Mouse (Mus musculus): ENCODE measurements around the gene Olfr435. TPM values are rescaled to one million over a fixed set of nuclear protein-coding genes. Genes with fewer than 3 reads are reported as not detected.

The Olfr435 gene
- polyA plus RNA-seq (2015; fragmentation: Nextera tagmentation; extraction: Ambion mirVana), result not detected in 2 replicates

DNA sequence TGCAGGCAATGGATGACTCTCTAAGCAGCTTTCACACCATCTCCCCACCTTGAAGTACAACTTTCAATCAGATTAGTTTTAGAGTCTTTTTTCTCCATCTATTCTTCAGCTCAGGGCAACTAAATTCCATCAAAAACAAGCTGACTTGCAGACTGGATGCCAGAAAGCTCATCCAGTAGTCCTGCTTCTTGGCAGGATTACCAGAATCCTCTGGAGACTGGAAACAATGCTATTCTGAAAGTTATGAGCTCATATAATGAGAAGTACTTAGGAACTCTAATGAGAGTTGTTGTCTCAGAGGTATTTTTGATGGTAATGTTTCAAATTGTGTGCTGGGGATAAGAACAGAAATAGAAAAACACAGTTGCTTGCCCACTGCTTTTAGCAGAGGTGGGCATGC lies at the start of gene Olfr435:
Gene Olfr435 (plus strand): TSS at position 366 of the 400 bp plus-strand sequence.
- Histone ChIP-seq H3K4me1 (replicated peaks; ENCODE audit: control insufficient read depth, insufficient read depth, low read length) (0 out of 2 replicates have a peak, but pooled peaks cover 2% of the 10 kb centered on the region), H3K27me3 (ENCODE audit: control insufficient read depth, insufficient read depth, low read depth, low read length) (no peaks in the 10 kb centered on the region), H3K9ac (ENCODE audit: low read length) (no peak within 1 kb of the TSS), H3K4me3 (ENCODE audit: low read length) (no peak within 1 kb of the TSS), H3K27ac (ENCODE audit: low read length) (0 out of 2 replicates have a peak within 1 kb of the TSS, but pooled peaks have one; percentile 22), H3K9me3 (ENCODE audit: control insufficient read depth, low read length) (no peaks in the 10 kb centered on the region), H3K36me3 (ENCODE audit: control insufficient read depth, insufficient read depth, low read length) (no peaks in the 10 kb centered on the region), H3K4me2 (ENCODE audit: low read depth, low read length) (no peak within 1 kb of the TSS)
- ATAC-seq (ENCODE audit: low read depth), result no peak

GRCm38 (mm10) chr6:43159502-43159901 lies 37.4 kb upstream of the Olfr435 start:
- no peak overlapping the region for H3K4me3 ChIP-seq (ENCODE audit: low read length)
- H3K9me3 ChIP-seq (ENCODE audit: control insufficient read depth, low read length), result no peaks in the 10 kb centered on the region
- ATAC-seq (ENCODE audit: low read depth), result no peak
- no peaks in the 10 kb centered on the region for H3K4me1 ChIP-seq (replicated peaks; ENCODE audit: control insufficient read depth, insufficient read depth, low read length)
- H3K36me3 ChIP-seq (ENCODE audit: control insufficient read depth, insufficient read depth, low read length), result no peaks in the 10 kb centered on the region
- H3K9ac ChIP-seq (ENCODE audit: low read length), result no peak overlapping the region
- no peaks in the 10 kb centered on the region for H3K27me3 ChIP-seq (ENCODE audit: control insufficient read depth, insufficient read depth, low read depth, low read length)
- no peak overlapping the region for H3K27ac ChIP-seq (ENCODE audit: low read length)
- no peak overlapping the region for H3K4me2 ChIP-seq (ENCODE audit: low read depth, low read length)
- WGBS, result 49% methylated on average over 1 of the region's 1 CpGs

DNA sequence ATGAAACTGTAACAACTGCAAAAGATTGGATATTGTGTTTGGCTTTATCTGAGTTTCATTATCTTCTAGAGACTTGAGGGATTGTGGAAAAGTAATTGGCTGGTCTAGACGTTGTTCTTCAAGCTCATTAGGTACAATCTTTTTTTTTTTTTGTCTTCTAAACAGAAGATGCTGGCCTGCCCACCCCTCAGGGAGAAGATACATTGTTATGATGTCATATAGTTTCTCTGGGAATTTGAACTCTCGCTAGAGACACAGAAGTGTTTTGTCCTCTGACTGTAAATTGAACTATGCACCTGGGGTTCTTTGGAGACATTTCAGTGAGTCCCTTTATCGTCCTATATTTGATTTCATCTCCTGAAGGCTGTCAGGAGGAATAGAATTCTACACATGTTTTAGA lies 34.0 kb upstream of the Olfr435 start, which contains the start of gene Olfr437:
Gene Olfr437 (plus strand): TSS at position 301 of the 400 bp plus-strand sequence.
- no peaks in the 10 kb centered on the region for H3K9me3 ChIP-seq (ENCODE audit: control insufficient read depth, low read length)
- no peaks in the 10 kb centered on the region for H3K4me1 ChIP-seq (replicated peaks; ENCODE audit: control insufficient read depth, insufficient read depth, low read length)
- H3K9ac ChIP-seq (ENCODE audit: low read length), result no peak within 1 kb of the TSS
- no peaks in the 10 kb centered on the region for H3K36me3 ChIP-seq (ENCODE audit: control insufficient read depth, insufficient read depth, low read length)
- H3K27ac ChIP-seq (ENCODE audit: low read length), result no peak within 1 kb of the TSS
- no peaks in the 10 kb centered on the region for H3K27me3 ChIP-seq (ENCODE audit: control insufficient read depth, insufficient read depth, low read depth, low read length)
- 61% methylated on average over 3 of the region's 3 CpGs for WGBS
- H3K4me2 ChIP-seq (ENCODE audit: low read depth, low read length), result no peak within 1 kb of the TSS
- ATAC-seq (ENCODE audit: low read depth), result no peak
- no peak within 1 kb of the TSS for H3K4me3 ChIP-seq (ENCODE audit: low read length)

DNA sequence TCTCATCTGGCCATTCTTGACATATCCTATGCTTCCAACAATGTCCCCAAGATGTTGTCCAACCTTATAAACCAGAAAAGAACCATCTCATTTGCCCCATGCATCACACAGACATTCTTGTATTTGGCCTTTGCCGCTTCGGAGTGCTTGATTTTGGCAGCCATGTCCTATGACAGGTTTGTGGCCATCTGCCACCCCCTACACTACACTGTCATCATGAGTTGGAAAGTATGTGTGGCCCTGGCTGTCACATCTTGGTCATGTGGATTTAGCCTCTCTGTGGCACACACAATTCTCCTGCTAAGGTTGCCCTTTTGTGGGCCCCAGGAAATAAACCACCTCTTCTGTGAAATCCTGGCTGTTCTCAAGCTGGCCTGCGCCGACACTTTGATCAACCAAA lies 29.7 kb upstream of the Olfr435 start:
- H3K27ac ChIP-seq (ENCODE audit: low read length), result no peak overlapping the region
- no peaks in the 10 kb centered on the region for H3K27me3 ChIP-seq (ENCODE audit: control insufficient read depth, insufficient read depth, low read depth, low read length)
- no peak overlapping the region for H3K4me2 ChIP-seq (ENCODE audit: low read depth, low read length)
- no peaks in the 10 kb centered on the region for H3K4me1 ChIP-seq (replicated peaks; ENCODE audit: control insufficient read depth, insufficient read depth, low read length)
- no peak overlapping the region for H3K4me3 ChIP-seq (ENCODE audit: low read length)
- H3K9ac ChIP-seq (ENCODE audit: low read length), result no peak overlapping the region
- H3K9me3 ChIP-seq (ENCODE audit: control insufficient read depth, low read length), result no peaks in the 10 kb centered on the region
- no peak for ATAC-seq (ENCODE audit: low read depth)
- H3K36me3 ChIP-seq (ENCODE audit: control insufficient read depth, insufficient read depth, low read length), result no peaks in the 10 kb centered on the region
- WGBS, result 85% methylated on average over 4 of the region's 4 CpGs

DNA sequence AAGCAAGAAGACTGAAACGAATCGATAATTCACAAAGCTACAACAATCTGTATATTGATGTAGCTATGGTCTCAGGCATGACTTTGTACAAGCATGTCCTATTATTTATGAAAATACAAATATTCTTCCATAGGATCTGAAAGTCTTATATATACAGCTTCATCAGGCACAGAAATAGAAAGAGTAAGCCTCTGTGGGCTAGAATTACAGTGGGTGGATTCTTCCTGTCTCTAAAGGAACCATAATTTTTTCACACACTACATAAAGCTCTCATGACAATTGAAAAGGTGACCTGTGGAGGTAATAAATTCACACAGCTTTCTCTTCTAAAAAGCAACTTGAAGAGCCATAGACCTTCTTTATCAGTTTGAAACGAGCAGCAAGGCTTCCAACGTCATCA lies 25.1 kb upstream of the Olfr435 start, which contains the start of gene Olfr13:
Gene Olfr13 (plus strand): TSS at position 301 of the 400 bp plus-strand sequence.
- no peak within 1 kb of the TSS for H3K4me3 ChIP-seq (ENCODE audit: low read length)
- H3K9me3 ChIP-seq (ENCODE audit: control insufficient read depth, low read length), result no peaks in the 10 kb centered on the region
- no peaks in the 10 kb centered on the region for H3K36me3 ChIP-seq (ENCODE audit: control insufficient read depth, insufficient read depth, low read length)
- H3K27me3 ChIP-seq (ENCODE audit: control insufficient read depth, insufficient read depth, low read depth, low read length), result no peaks in the 10 kb centered on the region
- ATAC-seq (ENCODE audit: low read depth), result no peak
- H3K27ac ChIP-seq (ENCODE audit: low read length), result no peak within 1 kb of the TSS
- 50% methylated on average over 4 of the region's 4 CpGs for WGBS
- H3K4me1 ChIP-seq (replicated peaks; ENCODE audit: control insufficient read depth, insufficient read depth, low read length), result no peaks in the 10 kb centered on the region
- H3K4me2 ChIP-seq (ENCODE audit: low read depth, low read length), result no peak within 1 kb of the TSS
- H3K9ac ChIP-seq (ENCODE audit: low read length), result no peak within 1 kb of the TSS

- no peak for ATAC-seq (ENCODE audit: low read depth)
- H3K27ac ChIP-seq (ENCODE audit: low read length), result no peak overlapping the region
- H3K27me3 ChIP-seq (ENCODE audit: control insufficient read depth, insufficient read depth, low read depth, low read length), result no peaks in the 10 kb centered on the region
- no peak overlapping the region for H3K4me2 ChIP-seq (ENCODE audit: low read depth, low read length)
- H3K9ac ChIP-seq (ENCODE audit: low read length), result no peak overlapping the region
- H3K4me3 ChIP-seq (ENCODE audit: low read length), result no peak overlapping the region
- WGBS, result 59% methylated on average over 1 of the region's 1 CpGs
- H3K9me3 ChIP-seq (ENCODE audit: control insufficient read depth, low read length), result no peaks in the 10 kb centered on the region
- H3K36me3 ChIP-seq (ENCODE audit: control insufficient read depth, insufficient read depth, low read length), result no peaks in the 10 kb centered on the region
- H3K4me1 ChIP-seq (replicated peaks; ENCODE audit: control insufficient read depth, insufficient read depth, low read length), result no peaks in the 10 kb centered on the region
These were observed 18.8 kb upstream of the Olfr435 start for GRCm38 (mm10) chr6:43178129-43178528.

DNA sequence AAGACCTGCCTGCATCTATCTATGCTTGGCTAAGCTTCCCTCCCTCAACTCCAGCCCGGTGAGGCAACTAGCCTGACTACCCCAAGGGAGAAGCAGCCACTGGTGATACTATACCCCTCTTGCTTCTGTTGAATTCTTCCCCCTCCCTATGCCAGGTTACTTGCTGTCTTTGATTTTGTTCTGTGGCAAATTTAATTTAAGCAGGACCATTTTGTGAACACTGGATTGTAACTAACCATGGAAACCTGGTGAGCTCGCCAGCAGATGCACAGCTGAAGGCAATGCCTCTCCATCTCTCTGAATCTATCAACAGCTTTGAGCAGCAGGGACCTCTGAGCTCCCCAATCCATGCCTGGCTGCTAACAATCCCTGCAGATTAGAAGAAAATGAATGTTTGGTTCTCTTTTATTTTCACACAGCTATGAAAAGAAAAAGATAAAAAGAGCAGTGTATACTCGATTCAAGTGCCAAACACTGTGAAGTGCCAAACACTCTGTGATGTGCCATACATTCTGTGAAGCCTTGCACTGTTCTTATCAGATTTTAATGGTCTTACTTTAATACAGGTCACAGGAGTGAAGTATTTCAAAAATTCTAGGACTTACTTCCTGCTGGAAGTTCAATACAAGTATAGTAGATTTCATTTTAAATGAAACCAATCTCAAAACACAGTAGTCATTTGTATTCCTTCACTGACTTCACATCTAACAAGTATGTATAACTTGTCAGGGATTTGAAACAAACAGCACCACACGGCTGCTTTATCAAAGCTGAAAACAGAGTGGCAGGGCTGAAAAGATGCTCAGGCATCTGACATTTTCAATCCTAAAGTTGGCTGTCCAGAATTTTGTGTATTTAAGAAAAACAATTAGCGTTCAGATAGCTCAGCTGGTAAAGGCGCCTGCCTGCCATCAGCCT lies 18.1 kb upstream of the Olfr435 start:
- Histone ChIP-seq H3K4me3 (ENCODE audit: low read length) (no peak overlapping the region), H3K27ac (ENCODE audit: low read length) (no peak overlapping the region), H3K27me3 (ENCODE audit: control insufficient read depth, insufficient read depth, low read depth, low read length) (no peaks in the 10 kb centered on the region), H3K4me2 (ENCODE audit: low read depth, low read length) (no peak overlapping the region), H3K9me3 (ENCODE audit: control insufficient read depth, low read length) (no peaks in the 10 kb centered on the region), H3K4me1 (replicated peaks; ENCODE audit: control insufficient read depth, insufficient read depth, low read length) (no peaks in the 10 kb centered on the region), H3K36me3 (ENCODE audit: control insufficient read depth, insufficient read depth, low read length) (no peaks in the 10 kb centered on the region), H3K9ac (ENCODE audit: low read length) (no peak overlapping the region)
- WGBS, result 32% methylated on average over 6 of the region's 6 CpGs
- ATAC-seq (ENCODE audit: low read depth), result no peak

DNA sequence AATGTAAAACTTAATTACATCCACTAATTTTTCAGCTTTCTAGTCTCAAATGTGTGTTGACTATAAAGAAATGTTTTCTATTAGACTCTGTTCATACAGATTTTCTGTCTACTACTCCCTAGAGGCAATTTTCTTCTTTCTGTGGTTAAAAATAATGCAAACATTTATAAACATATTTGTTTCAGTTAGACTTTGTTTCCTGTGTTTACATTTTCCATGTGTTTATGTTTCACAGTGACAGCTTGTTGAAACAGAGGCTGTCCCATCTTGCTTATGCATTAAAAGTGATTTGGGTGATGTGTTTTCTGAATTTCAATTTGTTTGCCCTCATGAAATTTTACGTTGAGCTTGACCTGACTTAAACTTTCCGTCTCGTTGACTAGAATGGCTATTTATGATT lies 6.0 kb upstream of the Olfr435 start:
- H3K4me1 ChIP-seq (replicated peaks; ENCODE audit: control insufficient read depth, insufficient read depth, low read length), result no peaks in the 10 kb centered on the region
- no peak overlapping the region for H3K4me2 ChIP-seq (ENCODE audit: low read depth, low read length)
- 30% methylated on average over 3 of the region's 3 CpGs for WGBS
- H3K4me3 ChIP-seq (ENCODE audit: low read length), result no peak overlapping the region
- H3K9ac ChIP-seq (ENCODE audit: low read length), result no peak overlapping the region
- peak overlapping the region; percentile 59 for H3K27ac ChIP-seq (ENCODE audit: low read length)
- peak; percentile 73 for ATAC-seq (ENCODE audit: low read depth)
- H3K9me3 ChIP-seq (ENCODE audit: control insufficient read depth, low read length), result no peaks in the 10 kb centered on the region
- H3K36me3 ChIP-seq (ENCODE audit: control insufficient read depth, insufficient read depth, low read length), result no peaks in the 10 kb centered on the region
- H3K27me3 ChIP-seq (ENCODE audit: control insufficient read depth, insufficient read depth, low read depth, low read length), result no peaks in the 10 kb centered on the region

DNA sequence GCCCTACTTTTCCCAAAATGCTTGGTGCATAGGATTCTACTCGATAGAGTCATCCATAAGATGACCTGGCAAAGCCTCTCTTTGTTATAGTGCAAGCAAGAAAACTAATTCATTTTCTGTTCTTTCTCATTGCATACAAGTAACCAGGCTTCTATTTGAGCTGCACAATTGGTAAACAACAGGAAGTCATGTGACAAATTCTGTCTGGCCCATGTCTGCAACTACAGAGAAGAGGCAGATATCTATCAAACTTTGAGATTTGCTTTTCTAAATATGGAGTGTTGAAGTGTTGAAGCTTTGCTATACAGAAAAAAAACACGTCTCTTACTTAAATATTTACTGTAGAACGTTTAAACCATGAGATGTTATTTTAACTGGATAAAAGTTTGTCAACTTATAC lies 1.1 kb downstream of the Olfr435 start:
- H3K36me3 ChIP-seq (ENCODE audit: control insufficient read depth, insufficient read depth, low read length), result no peaks in the 10 kb centered on the region
- no peak overlapping the region for H3K4me3 ChIP-seq (ENCODE audit: low read length)
- no peaks in the 10 kb centered on the region for H3K9me3 ChIP-seq (ENCODE audit: control insufficient read depth, low read length)
- H3K27ac ChIP-seq (ENCODE audit: low read length), result 0 out of 2 replicates have a peak overlapping the region, but pooled peaks have one; percentile 22
- no peak overlapping the region for H3K4me2 ChIP-seq (ENCODE audit: low read depth, low read length)
- WGBS, result 19% methylated on average over 3 of the region's 3 CpGs
- peak; percentile 57 for ATAC-seq (ENCODE audit: low read depth)
- no peaks in the 10 kb centered on the region for H3K27me3 ChIP-seq (ENCODE audit: control insufficient read depth, insufficient read depth, low read depth, low read length)
- H3K4me1 ChIP-seq (replicated peaks; ENCODE audit: control insufficient read depth, insufficient read depth, low read length), result 0 out of 2 replicates have a peak, but pooled peaks cover 2% of the 10 kb centered on the region
- H3K9ac ChIP-seq (ENCODE audit: low read length), result no peak overlapping the region
